Mouse (Mus musculus) lung, postnatal 0 days (tissue): ENCODE data around the gene Atf6. TPM values are rescaled to one million over a fixed set of nuclear protein-coding genes. Genes with fewer than 3 reads are reported as not detected.

Source experiments
- ATAC-seq: fragments of 200-750 bp; cut with Nextera tagmentation; 2 replicates; pipeline ENCODE4 v1.8.0; 2017; ENCODE audit warnings: moderate library complexity
- DNase-seq: peaks from one replicate; pipeline ENCODE4 v3.0.0-alpha.2; 2016; ENCODE audit warnings: low spot score
- H3K27ac ChIP-seq: fragments of 300-500 bp; sonication (generic); 2 replicates; pipeline ENCODE4 v1.5.1; 2014; ENCODE audit warnings: antibody characterized with exemption, mild to moderate bottlenecking, low read length, mixed read lengths
- H3K27me3 ChIP-seq: fragments of 300-500 bp; sonication (generic); replicated peaks from 2 replicates; pipeline ENCODE4 v1.6.1; 2014; ENCODE audit warnings: low read length, mixed read lengths; ENCODE audit not compliant: insufficient read depth
- H3K36me3 ChIP-seq: fragments of 300-500 bp; sonication (generic); 2 replicates; pipeline ENCODE4 v1.6.1; 2014; ENCODE audit warnings: low read length, mixed read lengths; ENCODE audit not compliant: insufficient read depth
- H3K4me1 ChIP-seq: fragments of 300-500 bp; sonication (generic); 2 replicates; pipeline ENCODE4 v1.6.1; 2014; ENCODE audit warnings: antibody characterized with exemption, low read depth, low read length, mixed read lengths; ENCODE audit not compliant: insufficient read depth
- H3K4me2 ChIP-seq: fragments of 300-500 bp; sonication (generic); replicated peaks from 2 replicates; pipeline ENCODE4 v1.6.1; 2014; ENCODE audit warnings: low read depth, mild to moderate bottlenecking, low read length, moderate library complexity, mixed read lengths
- H3K4me3 ChIP-seq: fragments of 300-500 bp; sonication (generic); 2 replicates; pipeline ENCODE4 v1.5.1; 2014; ENCODE audit warnings: low read depth, low read length
- H3K9ac ChIP-seq: fragments of 300-500 bp; sonication (generic); replicated peaks from 2 replicates; pipeline ENCODE4 v1.6.1; 2014; ENCODE audit warnings: low read depth, mild to moderate bottlenecking
- H3K9me3 ChIP-seq: fragments of 300-500 bp; sonication (generic); 2 replicates; pipeline ENCODE4 v1.6.1; 2016; ENCODE audit warnings: low read length, mixed read lengths
- CTCF ChIP-seq: IDR thresholded peaks from 2 replicates; pipeline ENCODE4 v1.5.1; 2016; ENCODE audit warnings: antibody characterized with exemption, mild to moderate bottlenecking
- EP300 ChIP-seq: IDR thresholded peaks from 2 replicates; pipeline ENCODE4 v1.6.1; 2016; ENCODE audit warnings: antibody characterized with exemption, mild to moderate bottlenecking, control low read depth
- WGBS: fragments of 180-500 bp; shearing (Covaris S2); extraction: QIAGEN DNeasy Blood & Tissue Kit; methylation state at CpG from one replicate; pipeline ENCODE4 v1.1.7; 2014; 5-methylcytosine and 5-hydroxymethylcytosine counted together
- polyA plus RNA-seq: library from polyadenylated mRNA; unstranded; fragments of >200 nt; fragmentation: Nextera tagmentation; extraction: Ambion mirVana; gene quantifications from 2 replicates; pipeline ENCODE4 v1.2.1, GENCODE M21; 2015

Gene Atf6
- polyA plus RNA-seq, 1 experiment from 2014 or later: 11.0 TPM

GRCm38 (mm10) chr1:170884390-170884789 is 16.8 kb upstream of the Atf6 start:
- no peaks in the 10 kb centered on the region for H3K36me3 ChIP-seq
- TF ChIP-seq CTCF (no peak), EP300 (no peak)
- no peak overlapping the region for H3K27ac ChIP-seq
- 14% methylated on average over 8 of the region's 8 CpGs for WGBS
- peak overlapping the region; percentile 86 for H3K4me3 ChIP-seq
- ATAC-seq (no peak), DNase-seq (no peak)
- H3K9me3 ChIP-seq: no peaks in the 10 kb centered on the region
- H3K4me2 ChIP-seq: peak overlapping the region; percentile 76
- no peaks in the 10 kb centered on the region for H3K27me3 ChIP-seq
- H3K9ac ChIP-seq: peak overlapping the region; percentile 79
- H3K4me1 ChIP-seq: peaks cover 3% of the 10 kb centered on the region; the same call in 1 of the 2 replicates

- H3K4me2 ChIP-seq: no peak overlapping the region
- H3K4me1 ChIP-seq: peaks cover 3% of the 10 kb centered on the region; the same call in 1 of the 2 replicates
- ATAC-seq (no peak), DNase-seq (no peak)
- WGBS: 71% methylated on average over 5 of the region's 5 CpGs
- no peak overlapping the region for H3K27ac ChIP-seq
- H3K9me3 ChIP-seq: no peaks in the 10 kb centered on the region
- no peaks in the 10 kb centered on the region; the same call in 1 of the 2 replicates for H3K36me3 ChIP-seq
- TF ChIP-seq EP300 (no peak), CTCF (no peak)
- H3K4me3 ChIP-seq: no peak overlapping the region
- H3K27me3 ChIP-seq: no peaks in the 10 kb centered on the region
- no peak overlapping the region for H3K9ac ChIP-seq
Measured at GRCm38 (mm10) chr1:170882915-170883485, 15.4 kb upstream of the Atf6 start.

- WGBS: 86% methylated on average over 5 of the region's 5 CpGs
- Histone ChIP-seq H3K9me3 (no peaks in the 10 kb centered on the region), H3K4me2 (no peak overlapping the region), H3K4me1 (no peaks in the 10 kb centered on the region), H3K9ac (no peak overlapping the region), H3K4me3 (no peak overlapping the region), H3K27ac (no peak overlapping the region), H3K36me3 (no peaks in the 10 kb centered on the region; the same call in 1 of the 2 replicates), H3K27me3 (no peaks in the 10 kb centered on the region)
- no peak for ATAC-seq
- no peak for TF ChIP-seq EP300
- no peak for TF ChIP-seq CTCF
- no peak for DNase-seq
Measured at GRCm38 (mm10) chr1:170876906-170877305, 9.3 kb upstream of the Atf6 start.

- Histone ChIP-seq H3K9ac (no peak overlapping the region), H3K4me1 (no peaks in the 10 kb centered on the region), H3K27me3 (no peaks in the 10 kb centered on the region), H3K4me2 (no peak overlapping the region), H3K9me3 (no peaks in the 10 kb centered on the region), H3K27ac (no peak overlapping the region), H3K36me3 (no peaks in the 10 kb centered on the region; the same call in 1 of the 2 replicates), H3K4me3 (no peak overlapping the region)
- ATAC-seq (no peak), DNase-seq (no peak)
- WGBS: 73% methylated on average over 3 of the region's 3 CpGs
- TF ChIP-seq EP300: no peak
- TF ChIP-seq CTCF: no peak
Measured at GRCm38 (mm10) chr1:170875676-170876075, 8.1 kb upstream of the Atf6 start.

- Histone ChIP-seq H3K4me1 (no peaks in the 10 kb centered on the region), H3K36me3 (no peaks in the 10 kb centered on the region), H3K4me3 (no peak overlapping the region), H3K27me3 (no peaks in the 10 kb centered on the region), H3K4me2 (no peak overlapping the region), H3K9ac (no peak overlapping the region), H3K9me3 (no peaks in the 10 kb centered on the region), H3K27ac (no peak overlapping the region)
- DNase-seq: no peak
- ATAC-seq: no peak
- TF ChIP-seq CTCF (no peak), EP300 (no peak)
- WGBS: 92% methylated on average over 2 of the region's 2 CpGs
Measured at GRCm38 (mm10) chr1:170871961-170872360, 4.4 kb upstream of the Atf6 start.

- no peak for TF ChIP-seq CTCF
- TF ChIP-seq EP300: no peak
- Histone ChIP-seq H3K4me2 (no peak overlapping the region), H3K36me3 (no peaks in the 10 kb centered on the region), H3K4me3 (no peak overlapping the region), H3K9ac (no peak overlapping the region), H3K9me3 (no peaks in the 10 kb centered on the region), H3K27ac (no peak overlapping the region), H3K27me3 (no peaks in the 10 kb centered on the region), H3K4me1 (no peaks in the 10 kb centered on the region; the same call in 1 of the 2 replicates)
- 82% methylated on average over 6 of the region's 6 CpGs for WGBS
- DNase-seq (no peak), ATAC-seq (no peak)
Measured at GRCm38 (mm10) chr1:170871402-170871801, 3.8 kb upstream of the Atf6 start.
